Mouse (Mus musculus) forebrain, embryonic 12.5 days (tissue): ENCODE results near the gene Rnf121. TPM values are rescaled to one million over a fixed set of nuclear protein-coding genes. Genes with fewer than 3 reads are reported as not detected.

Experiments used
- ATAC-seq: fragments of 200-750 bp; cut with Nextera tagmentation; 2 replicates; pipeline ENCODE4 v1.8.0; 2017; ENCODE audit warnings: moderate TSS enrichment; ENCODE audit not compliant: low FRiP score
- H3K27ac ChIP-seq: fragments of 300-500 bp; sonication (generic); 2 replicates; pipeline ENCODE4 v1.5.1; 2016; ENCODE audit warnings: mild to moderate bottlenecking
- H3K27me3 ChIP-seq: fragments of 300-500 bp; sonication (generic); 2 replicates; pipeline ENCODE4 v1.6.1; 2016; ENCODE audit warnings: mild to moderate bottlenecking
- H3K36me3 ChIP-seq: fragments of 300-500 bp; sonication (generic); replicated peaks from 2 replicates; pipeline ENCODE4 v1.6.1; 2016; ENCODE audit warnings: mild to moderate bottlenecking
- H3K4me1 ChIP-seq: fragments of 300-500 bp; sonication (generic); 2 replicates; pipeline ENCODE4 v1.6.1; 2016
- H3K4me2 ChIP-seq: fragments of 300-500 bp; sonication (generic); 2 replicates; pipeline ENCODE4 v1.6.1; 2016; ENCODE audit warnings: mild to moderate bottlenecking, moderate library complexity
- H3K4me3 ChIP-seq: fragments of 300-500 bp; sonication (generic); replicated peaks from 2 replicates; pipeline ENCODE4 v1.5.1; 2016; ENCODE audit warnings: mild to moderate bottlenecking
- H3K9ac ChIP-seq: fragments of 300-500 bp; sonication (generic); 2 replicates; pipeline ENCODE4 v1.6.1; 2016; ENCODE audit warnings: mild to moderate bottlenecking
- H3K9me3 ChIP-seq: fragments of 300-500 bp; sonication (generic); 2 replicates; pipeline ENCODE4 v1.6.1; 2016
- WGBS: fragments of 180-500 bp; shearing (Covaris S2); methylation state at CpG from one replicate; pipeline ENCODE4 v1.1.7; 2016; 5-methylcytosine and 5-hydroxymethylcytosine counted together
- polyA plus RNA-seq: library from polyadenylated mRNA; unstranded; fragments of >200 nt; fragmentation: Nextera tagmentation; extraction: Ambion mirVana; gene quantifications from 2 replicates; pipeline ENCODE4 v1.2.1, GENCODE M21; 2016

The Rnf121 gene
- polyA plus RNA-seq, 1 experiment from 2014 or later = 33.3 TPM

- Histone ChIP-seq H3K36me3 (0 out of 2 replicates have a peak, but pooled peaks cover 4% of the 10 kb centered on the region), H3K4me2 (peak overlapping the region; percentile 55), H3K4me3 (peak overlapping the region; percentile 30), H3K4me1 (peaks cover 18% of the 10 kb centered on the region), H3K27me3 (peaks cover 10% of the 10 kb centered on the region), H3K9ac (no peak overlapping the region), H3K9me3 (no peaks in the 10 kb centered on the region), H3K27ac (no peak overlapping the region)
- WGBS = 3% methylated on average over 30 of the region's 30 CpGs
- peak; percentile 74 for ATAC-seq
Measured at GRCm38 (mm10) chr7:102099760-102100661, 34.7 kb upstream of the Rnf121 start.

GRCm38 (mm10) chr7:102087336-102087735, 22.1 kb upstream of the Rnf121 start:
- Histone ChIP-seq H3K36me3 (peaks cover 54% of the 10 kb centered on the region), H3K9me3 (no peaks in the 10 kb centered on the region), H3K9ac (no peak overlapping the region), H3K27ac (no peak overlapping the region), H3K4me1 (no peaks in the 10 kb centered on the region), H3K27me3 (no peaks in the 10 kb centered on the region), H3K4me3 (no peak overlapping the region), H3K4me2 (no peak overlapping the region)
- WGBS = 98% methylated on average over 4 of the region's 4 CpGs
- ATAC-seq = no peak

DNA sequence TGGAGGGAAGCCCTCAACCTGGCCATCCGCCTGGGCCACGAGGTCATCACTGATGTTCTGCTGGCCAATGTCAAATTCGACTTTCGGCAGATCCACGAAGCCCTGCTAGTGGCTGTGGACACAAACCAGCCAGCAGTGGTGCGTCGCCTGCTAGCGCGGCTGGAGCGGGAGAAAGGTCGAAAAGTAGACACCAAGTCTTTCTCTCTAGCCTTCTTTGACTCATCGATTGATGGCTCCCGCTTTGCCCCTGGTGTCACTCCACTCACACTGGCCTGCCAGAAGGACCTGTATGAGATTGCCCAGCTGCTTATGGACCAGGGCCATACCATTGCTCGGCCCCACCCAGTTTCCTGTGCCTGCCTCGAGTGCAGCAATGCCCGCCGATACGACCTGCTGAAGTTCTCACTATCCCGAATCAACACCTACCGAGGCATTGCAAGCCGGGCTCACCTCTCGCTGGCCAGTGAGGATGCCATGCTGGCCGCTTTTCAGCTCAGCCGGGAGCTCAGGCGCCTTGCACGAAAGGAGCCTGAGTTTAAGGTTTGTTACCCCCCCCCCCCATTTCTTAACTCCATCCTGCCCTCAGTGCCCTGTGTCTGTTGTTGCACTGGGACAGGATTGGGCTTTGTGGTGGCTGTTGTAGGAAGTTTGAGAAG, 18.9 kb upstream of the Rnf121 start:
- no peaks in the 10 kb centered on the region for H3K4me1 ChIP-seq
- no peak overlapping the region for H3K9ac ChIP-seq
- H3K9me3 ChIP-seq = no peaks in the 10 kb centered on the region
- no peak for ATAC-seq
- H3K27me3 ChIP-seq = no peaks in the 10 kb centered on the region
- H3K36me3 ChIP-seq = peaks cover 69% of the 10 kb centered on the region
- H3K4me3 ChIP-seq = no peak overlapping the region
- H3K27ac ChIP-seq = no peak overlapping the region
- H3K4me2 ChIP-seq = no peak overlapping the region
- WGBS = 96% methylated on average over 26 of the region's 26 CpGs

GRCm38 (mm10) chr7:102082816-102083215, 17.5 kb upstream of the Rnf121 start, which contains the start of gene Trpc2:
TSS of gene Trpc2 (plus strand) at chr7:102083116.
- no peak within 1 kb of the TSS for H3K27ac ChIP-seq
- H3K9me3 ChIP-seq = no peaks in the 10 kb centered on the region
- H3K9ac ChIP-seq = no peak within 1 kb of the TSS
- H3K36me3 ChIP-seq = peaks cover 68% of the 10 kb centered on the region
- H3K4me1 ChIP-seq = no peaks in the 10 kb centered on the region
- H3K27me3 ChIP-seq = no peaks in the 10 kb centered on the region
- ATAC-seq = no peak
- no peak within 1 kb of the TSS for H3K4me3 ChIP-seq
- 86% methylated on average over 5 of the region's 5 CpGs for WGBS
- no peak within 1 kb of the TSS for H3K4me2 ChIP-seq

GRCm38 (mm10) chr7:102081784-102082183, 16.5 kb upstream of the Rnf121 start:
- Histone ChIP-seq H3K4me2 (no peak overlapping the region), H3K9ac (no peak overlapping the region), H3K27ac (no peak overlapping the region), H3K4me3 (no peak overlapping the region), H3K4me1 (no peaks in the 10 kb centered on the region), H3K27me3 (no peaks in the 10 kb centered on the region), H3K36me3 (peaks cover 79% of the 10 kb centered on the region), H3K9me3 (no peaks in the 10 kb centered on the region)
- 95% methylated on average over 5 of the region's 5 CpGs for WGBS
- no peak for ATAC-seq

DNA sequence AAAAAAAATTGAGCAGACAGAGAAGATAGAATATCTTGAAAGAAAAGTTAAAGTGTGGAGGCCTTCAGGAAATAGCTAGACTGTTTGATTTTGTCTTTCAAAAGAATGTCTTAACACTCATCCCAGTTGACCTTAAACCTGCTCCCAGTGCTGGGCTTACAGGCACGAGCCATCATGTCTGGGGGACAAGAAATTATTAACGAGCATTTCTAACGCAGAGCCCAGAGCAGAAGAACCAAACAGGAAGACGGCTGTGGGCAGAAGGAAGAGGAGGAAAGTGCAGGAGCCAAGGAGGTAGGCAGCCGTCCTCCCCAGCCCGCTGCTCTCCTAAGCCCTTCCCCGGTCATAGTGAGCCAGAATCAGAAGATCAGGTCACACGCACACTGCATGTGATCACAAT, 15.0 kb upstream of the Rnf121 start:
- no peak for ATAC-seq
- Histone ChIP-seq H3K27ac (no peak overlapping the region), H3K4me3 (no peak overlapping the region), H3K4me2 (no peak overlapping the region), H3K27me3 (no peaks in the 10 kb centered on the region), H3K9ac (no peak overlapping the region), H3K36me3 (peaks cover 88% of the 10 kb centered on the region), H3K4me1 (no peaks in the 10 kb centered on the region), H3K9me3 (no peaks in the 10 kb centered on the region)
- 97% methylated on average over 8 of the region's 8 CpGs for WGBS

- peaks cover 85% of the 10 kb centered on the region for H3K36me3 ChIP-seq
- no peak for ATAC-seq
- 74% methylated on average over 7 of the region's 7 CpGs for WGBS
Measured at GRCm38 (mm10) chr7:102078517-102078916, 13.2 kb upstream of the Rnf121 start.

GRCm38 (mm10) chr7:102076714-102077296, 11.5 kb upstream of the Rnf121 start:
- no peak overlapping the region for H3K27ac ChIP-seq
- H3K9me3 ChIP-seq = no peaks in the 10 kb centered on the region
- H3K4me3 ChIP-seq = no peak overlapping the region
- H3K27me3 ChIP-seq = no peaks in the 10 kb centered on the region
- 85% methylated on average over 7 of the region's 7 CpGs for WGBS
- no peak overlapping the region for H3K9ac ChIP-seq
- no peak overlapping the region for H3K4me2 ChIP-seq
- H3K4me1 ChIP-seq = no peaks in the 10 kb centered on the region
- peaks cover 85% of the 10 kb centered on the region for H3K36me3 ChIP-seq
- no peak for ATAC-seq

More at GRCm38 (mm10) chr7:102078517-102078916, 13.2 kb upstream of the Rnf121 start:
- Histone ChIP-seq H3K9me3 (no peaks in the 10 kb centered on the region), H3K27ac (no peak overlapping the region), H3K4me3 (no peak overlapping the region), H3K27me3 (no peaks in the 10 kb centered on the region), H3K9ac (no peak overlapping the region), H3K4me2 (no peak overlapping the region), H3K4me1 (no peaks in the 10 kb centered on the region)

- Histone ChIP-seq H3K27me3 (no peaks in the 10 kb centered on the region), H3K4me1 (peaks cover 30% of the 10 kb centered on the region), H3K4me2 (peak overlapping the region; percentile 72), H3K4me3 (peak overlapping the region; percentile 74), H3K9ac (peak overlapping the region; percentile 80), H3K9me3 (no peaks in the 10 kb centered on the region), H3K27ac (no peak overlapping the region), H3K36me3 (peaks cover 7% of the 10 kb centered on the region; the same call in 1 of the 2 replicates)
- ATAC-seq = no peak
- WGBS = 87% methylated on average over 6 of the region's 6 CpGs
Measured at GRCm38 (mm10) chr7:102066363-102066762, 1.1 kb upstream of the Rnf121 start.

GRCm38 (mm10) chr7:102064655-102065045, 619 bp downstream of the Rnf121 start:
- Histone ChIP-seq H3K4me3 (peak overlapping the region; percentile 74), H3K36me3 (0 out of 2 replicates have a peak, but pooled peaks cover 5% of the 10 kb centered on the region), H3K9ac (peak overlapping the region; percentile 80), H3K4me2 (peak overlapping the region; percentile 72), H3K27ac (peak overlapping the region; percentile 74), H3K9me3 (no peaks in the 10 kb centered on the region), H3K4me1 (peaks cover 30% of the 10 kb centered on the region), H3K27me3 (no peaks in the 10 kb centered on the region)
- ATAC-seq = peak; percentile 54
- under 1% methylated on average over 9 of the region's 9 CpGs for WGBS

- ATAC-seq = no peak
- peaks cover 30% of the 10 kb centered on the region for H3K4me1 ChIP-seq
- H3K4me3 ChIP-seq = peak overlapping the region; percentile 74
- 88% methylated on average over 9 of the region's 9 CpGs for WGBS
- peaks cover 12% of the 10 kb centered on the region; the same call in 1 of the 2 replicates for H3K36me3 ChIP-seq
- peak overlapping the region; percentile 72 for H3K4me2 ChIP-seq
- no peaks in the 10 kb centered on the region for H3K27me3 ChIP-seq
- no peak overlapping the region for H3K27ac ChIP-seq
- peak overlapping the region; percentile 80; the same call in 1 of the 2 replicates for H3K9ac ChIP-seq
- H3K9me3 ChIP-seq = no peaks in the 10 kb centered on the region
Measured at GRCm38 (mm10) chr7:102063891-102064290, 1.4 kb downstream of the Rnf121 start.

GRCm38 (mm10) chr7:102062203-102062602, 3.1 kb downstream of the Rnf121 start:
- WGBS = 78% methylated on average over 1 of the region's 1 CpGs
- Histone ChIP-seq H3K27ac (no peak overlapping the region), H3K4me3 (no peak overlapping the region), H3K4me1 (peaks cover 30% of the 10 kb centered on the region), H3K4me2 (no peak overlapping the region), H3K9ac (no peak overlapping the region), H3K27me3 (no peaks in the 10 kb centered on the region), H3K36me3 (peaks cover 19% of the 10 kb centered on the region), H3K9me3 (no peaks in the 10 kb centered on the region)
- no peak for ATAC-seq
